Mouse (Mus musculus) midbrain, postnatal 0 days (tissue): ENCODE data around the gene Echdc2. TPM values are rescaled to one million over a fixed set of nuclear protein-coding genes. Genes with fewer than 3 reads are reported as not detected.

Experiments
- ATAC-seq: fragments of 200-750 bp; cut with Nextera tagmentation; 2 replicates; pipeline ENCODE4 v1.8.0; 2017; ENCODE audit warnings: moderate number of reproducible peaks, mild to moderate bottlenecking, moderate TSS enrichment, moderate library complexity; ENCODE audit not compliant: low FRiP score
- DNase-seq: peaks from one replicate; pipeline ENCODE4 v3.0.0-alpha.2; 2015; ENCODE audit warnings: low spot score
- H3K27ac ChIP-seq: fragments of 300-500 bp; sonication (generic); 2 replicates; pipeline ENCODE4 v1.5.1; 2014; ENCODE audit warnings: low read depth, mild to moderate bottlenecking, low read length, mixed read lengths
- H3K27me3 ChIP-seq: fragments of 300-500 bp; sonication (generic); 2 replicates; pipeline ENCODE4 v1.6.1; 2014; ENCODE audit warnings: low read length, control low read depth, mixed read lengths; ENCODE audit not compliant: insufficient read depth
- H3K36me3 ChIP-seq: fragments of 300-500 bp; sonication (generic); 2 replicates; pipeline ENCODE4 v1.6.1; 2014; ENCODE audit warnings: low read length, control low read depth, mixed read lengths; ENCODE audit not compliant: insufficient read depth
- H3K4me1 ChIP-seq: fragments of 300-500 bp; sonication (generic); 2 replicates; pipeline ENCODE4 v1.6.1; 2014; ENCODE audit warnings: mild to moderate bottlenecking, control low read depth, antibody characterized with exemption, low read length, mixed read lengths; ENCODE audit not compliant: insufficient read depth
- H3K4me2 ChIP-seq: fragments of 300-500 bp; sonication (generic); 2 replicates; pipeline ENCODE4 v1.6.1; 2014; ENCODE audit warnings: low read depth, mild to moderate bottlenecking, low read length, mixed read lengths; ENCODE audit not compliant: poor library complexity, severe bottlenecking
- H3K4me3 ChIP-seq: fragments of 300-500 bp; sonication (generic); 2 replicates; pipeline ENCODE4 v1.5.1; 2014; ENCODE audit warnings: low read depth, mild to moderate bottlenecking, low read length, moderate library complexity
- H3K9ac ChIP-seq: fragments of 300-500 bp; sonication (generic); replicated peaks from 2 replicates; pipeline ENCODE4 v1.6.1; 2014; ENCODE audit warnings: mild to moderate bottlenecking, low read length, moderate library complexity, mixed read lengths; ENCODE audit not compliant: poor library complexity, severe bottlenecking
- H3K9me3 ChIP-seq: fragments of 300-500 bp; sonication (generic); 2 replicates; pipeline ENCODE4 v1.6.1; 2016; ENCODE audit warnings: low read length, control low read depth
- CTCF ChIP-seq: IDR thresholded peaks from 2 replicates; pipeline ENCODE4 v1.5.1; 2016; ENCODE audit warnings: antibody characterized with exemption, mild to moderate bottlenecking
- WGBS: fragments of 180-500 bp; shearing (Covaris S2); extraction: QIAGEN DNeasy Blood & Tissue Kit; methylation state at CpG from one replicate; pipeline ENCODE4 v1.1.7; 2014; 5-methylcytosine and 5-hydroxymethylcytosine counted together
- polyA plus RNA-seq: library from polyadenylated mRNA; unstranded; fragments of >200 nt; fragmentation: Nextera tagmentation; extraction: Ambion mirVana; gene quantifications from 2 replicates; pipeline ENCODE4 v1.2.1, GENCODE M21; 2015
- total RNA-seq: library from RNA; depleted of rRNA; stranded (reverse); fragments of >200 nt; gene quantifications from 2 replicates; pipeline ENCODE4 v1.2.3, GENCODE M21; 2014

The Echdc2 gene
- total and polyA plus RNA-seq, 2 experiments from 2014 or later, result 9.8 to 32.1 TPM

GRCm38 (mm10) chr4:108182278-108182677 is 17.0 kb downstream of the Echdc2 start:
- 33% methylated on average over 1 of the region's 1 CpGs for whole genome bisulfite sequencing
- Histone ChIP-seq H3K4me1 (no peaks in the 10 kb centered on the region), H3K4me2 (no peak overlapping the region), H3K9me3 (no peaks in the 10 kb centered on the region), H3K4me3 (no peak overlapping the region), H3K27ac (no peak overlapping the region), H3K9ac (no peak overlapping the region), H3K36me3 (no peaks in the 10 kb centered on the region), H3K27me3 (no peaks in the 10 kb centered on the region)
- no peak for ATAC-seq
- DNase-seq, result no peak
- no peak for TF ChIP-seq CTCF

DNA sequence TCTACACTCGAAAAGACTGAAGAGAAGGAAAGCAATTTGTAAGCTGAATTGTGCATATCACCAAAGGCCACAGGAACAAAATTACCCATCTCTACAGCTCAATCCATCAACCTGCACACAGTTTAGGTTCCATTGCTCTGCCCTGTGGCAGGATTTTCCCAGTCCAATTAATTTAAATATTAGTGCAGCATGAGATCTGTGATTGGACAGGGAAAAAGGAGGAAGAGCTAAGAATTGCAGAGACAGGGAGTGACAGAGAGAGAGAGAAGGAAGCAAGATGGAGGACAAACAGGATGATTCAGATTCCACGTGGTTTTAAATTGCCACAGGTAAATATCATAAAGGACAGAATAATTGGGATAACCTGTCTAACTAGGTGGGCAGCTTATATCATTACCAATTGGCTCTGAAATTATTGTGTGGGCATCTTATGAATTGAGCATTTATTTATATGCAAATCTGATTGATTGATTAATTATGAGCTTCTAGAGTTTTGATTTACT is 27.6 kb downstream of the Echdc2 start:
- Histone ChIP-seq H3K4me1 (no peaks in the 10 kb centered on the region), H3K4me2 (no peak overlapping the region), H3K9me3 (no peaks in the 10 kb centered on the region), H3K27ac (no peak overlapping the region), H3K9ac (no peak overlapping the region), H3K36me3 (no peaks in the 10 kb centered on the region), H3K4me3 (no peak overlapping the region), H3K27me3 (no peaks in the 10 kb centered on the region)
- ATAC-seq, result no peak
- DNase-seq, result peak; percentile 3
- no peak for TF ChIP-seq CTCF
- 65% methylated on average over 2 of the region's 2 CpGs for WGBS

DNA sequence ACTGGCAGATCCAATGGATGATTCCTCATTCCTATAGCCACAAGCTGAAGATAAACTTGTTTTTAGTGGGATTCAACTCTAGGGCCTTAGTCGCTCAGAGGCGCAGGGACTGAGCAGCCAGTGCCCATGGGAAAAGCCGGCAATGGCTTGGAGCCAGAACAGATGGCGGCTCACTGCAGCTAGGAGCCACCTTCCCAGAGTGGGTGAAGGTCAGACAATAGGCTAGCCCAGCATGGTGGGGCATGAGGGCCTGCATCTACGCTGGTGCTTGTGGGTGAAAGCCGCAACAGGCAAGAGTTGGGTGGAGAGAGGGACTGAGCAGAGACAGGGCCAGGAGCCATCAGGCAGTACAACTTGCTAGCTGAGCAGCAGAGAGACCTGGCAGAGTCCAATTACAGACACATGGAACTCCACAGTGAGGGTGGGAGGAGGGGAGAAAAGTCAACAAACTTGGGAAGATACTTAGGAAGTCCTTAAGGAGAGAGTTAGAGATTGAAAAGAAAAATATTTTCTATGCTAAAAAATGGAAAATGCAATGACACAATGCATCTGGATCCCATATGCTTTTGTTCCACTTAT is 31.1 kb downstream of the Echdc2 start:
- WGBS, result 62% methylated on average over 6 of the region's 6 CpGs

DNA sequence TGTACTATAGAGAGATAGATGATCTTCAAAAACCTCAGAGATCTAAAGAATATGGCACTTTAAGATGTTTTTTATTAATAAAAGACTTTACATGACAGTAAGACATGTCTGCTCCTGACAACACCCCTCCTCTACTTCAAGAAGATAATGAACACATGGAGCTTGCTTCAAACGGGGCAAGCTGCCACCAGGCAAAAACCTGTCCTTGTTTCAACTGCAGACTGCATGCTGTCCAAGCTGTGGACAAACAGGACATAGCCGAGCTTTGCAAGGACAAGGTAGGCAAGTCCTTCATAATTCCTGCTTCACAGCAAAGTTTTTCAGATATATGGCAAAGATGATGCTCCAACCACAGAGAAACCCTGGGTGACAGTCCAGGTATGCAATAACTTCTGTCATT is 34.0 kb downstream of the Echdc2 start:
- ATAC-seq (no peak), DNase-seq (no peak)
- WGBS, result 77% methylated on average over 2 of the region's 2 CpGs
- no peak overlapping the region for H3K4me3 ChIP-seq
- H3K4me2 ChIP-seq, result no peak overlapping the region
- no peaks in the 10 kb centered on the region for H3K9me3 ChIP-seq
- H3K36me3 ChIP-seq, result no peaks in the 10 kb centered on the region
- no peaks in the 10 kb centered on the region for H3K4me1 ChIP-seq
- no peaks in the 10 kb centered on the region for H3K27me3 ChIP-seq
- no peak overlapping the region for H3K9ac ChIP-seq
- no peak for TF ChIP-seq CTCF
- no peak overlapping the region for H3K27ac ChIP-seq

More for the DNA sequence above, 31.1 kb downstream of the Echdc2 start:
- H3K9me3 ChIP-seq, result no peaks in the 10 kb centered on the region
- H3K36me3 ChIP-seq, result no peaks in the 10 kb centered on the region
- H3K9ac ChIP-seq, result no peak overlapping the region
- no peak overlapping the region for H3K4me2 ChIP-seq
- no peak overlapping the region for H3K27ac ChIP-seq
- no peaks in the 10 kb centered on the region for H3K27me3 ChIP-seq
- TF ChIP-seq CTCF, result no peak
- H3K4me1 ChIP-seq, result no peaks in the 10 kb centered on the region
- ATAC-seq (no peak), DNase-seq (peak; percentile 16)
- H3K4me3 ChIP-seq, result no peak overlapping the region

DNA sequence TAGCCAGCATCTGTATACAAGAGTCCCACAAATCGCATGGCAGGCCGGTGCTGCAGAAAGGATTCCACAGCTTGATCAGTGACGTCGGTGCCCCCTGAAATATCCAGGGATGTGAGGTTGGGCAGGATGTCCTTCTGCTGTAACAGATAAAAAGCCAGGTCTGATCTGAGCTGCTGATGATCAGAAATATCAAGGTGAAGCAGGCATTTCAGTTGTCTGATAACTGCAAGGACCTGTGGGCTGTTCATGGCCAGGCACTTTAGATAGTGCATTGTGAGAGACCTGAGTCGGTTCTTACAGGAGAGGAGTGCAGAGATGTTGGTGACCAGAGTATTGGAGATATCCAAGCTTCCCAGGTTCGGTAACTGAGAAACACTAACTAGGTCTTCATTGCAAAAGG is 39.4 kb downstream of the Echdc2 start:
- no peak for ATAC-seq
- TF ChIP-seq CTCF, result no peak
- Histone ChIP-seq H3K4me3 (no peak overlapping the region), H3K27ac (no peak overlapping the region), H3K36me3 (no peaks in the 10 kb centered on the region), H3K27me3 (no peaks in the 10 kb centered on the region), H3K4me2 (no peak overlapping the region), H3K4me1 (no peaks in the 10 kb centered on the region), H3K9me3 (no peaks in the 10 kb centered on the region), H3K9ac (no peak overlapping the region)
- DNase-seq, result no peak
- 92% methylated on average over 6 of the region's 6 CpGs for WGBS

- peaks cover 4% of the 10 kb centered on the region for H3K27me3 ChIP-seq
- no peak for DNase-seq
- no peak for TF ChIP-seq CTCF
- no peaks in the 10 kb centered on the region for H3K4me1 ChIP-seq
- WGBS, result 86% methylated on average over 2 of the region's 2 CpGs
- H3K4me3 ChIP-seq, result no peak overlapping the region
- H3K4me2 ChIP-seq, result no peak overlapping the region
- no peaks in the 10 kb centered on the region for H3K9me3 ChIP-seq
- H3K9ac ChIP-seq, result no peak overlapping the region
- no peaks in the 10 kb centered on the region for H3K36me3 ChIP-seq
- no peak for ATAC-seq
- H3K27ac ChIP-seq, result no peak overlapping the region
These were observed 47.8 kb downstream of the Echdc2 start for GRCm38 (mm10) chr4:108213023-108213422.
